Mouse (Mus musculus): ENCODE measurements around the gene Mien1. TPM values are rescaled to one million over a fixed set of nuclear protein-coding genes. Genes with fewer than 3 reads are reported as not detected.

Mien1 gene
- polyA plus RNA-seq, 1 experiment, result not detected

DNA sequence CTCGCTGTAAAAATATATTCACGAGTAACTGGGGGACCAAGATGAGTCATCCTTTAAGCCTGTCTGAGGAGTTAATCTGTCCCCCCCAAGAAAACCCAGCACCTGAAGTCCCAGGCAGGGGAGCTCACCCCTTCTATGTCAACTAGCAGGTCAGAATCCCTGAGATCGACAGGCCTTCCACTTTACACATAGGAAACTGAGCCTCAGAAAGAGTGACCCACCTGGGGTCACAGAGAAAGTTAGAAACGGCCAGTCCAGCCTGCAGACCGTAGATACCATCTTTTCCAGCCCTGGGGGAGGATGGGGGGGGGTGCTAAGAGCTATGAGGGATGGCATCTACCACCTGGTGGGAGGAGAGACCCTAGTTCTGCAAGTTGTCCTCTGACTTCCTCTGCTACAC is 17.8 kb upstream of the Mien1 start:
- no peak for TF ChIP-seq POLR2A (IDR thresholded peaks at IDR 0.05; ENCODE audit: insufficient read depth, low read depth, low read length)
- TF ChIP-seq CTCF (IDR thresholded peaks at IDR 0.05; ENCODE audit: insufficient read depth, low read depth, low read length), result no peak
- Histone ChIP-seq H3K4me1 (ENCODE audit: control insufficient read depth, insufficient read depth, low read length) (peaks cover 13% of the 10 kb centered on the region), H3K27ac (ENCODE audit: insufficient read depth, low read depth, low read length) (no peak overlapping the region), H3K4me3 (ENCODE audit: insufficient read depth, low read depth, low read length) (no peak overlapping the region)
- 77% methylated on average over 5 of the region's 5 CpGs for WGBS

DNA sequence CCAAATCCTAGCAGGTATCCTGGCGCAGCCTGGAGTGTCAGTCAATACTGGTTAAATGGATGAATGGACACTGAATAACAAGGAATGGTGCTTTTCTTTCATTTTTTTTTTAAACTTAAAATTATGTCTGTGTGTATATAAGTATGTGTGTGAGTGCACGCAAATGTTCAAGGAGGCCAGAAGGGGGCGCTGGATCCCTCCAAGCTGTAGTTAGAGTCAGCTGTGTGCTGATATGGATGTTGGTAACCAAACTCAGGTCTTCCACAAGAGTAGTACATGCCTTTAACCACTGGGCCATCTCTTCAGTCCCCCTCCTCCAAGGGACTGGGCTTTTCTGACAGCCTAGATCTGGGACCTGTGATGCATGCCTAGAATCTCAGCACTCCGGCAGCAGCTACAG is 16.7 kb upstream of the Mien1 start:
- WGBS, result 79% methylated on average over 4 of the region's 4 CpGs
- TF ChIP-seq CTCF (IDR thresholded peaks at IDR 0.05; ENCODE audit: insufficient read depth, low read depth, low read length) (no peak), POLR2A (IDR thresholded peaks at IDR 0.05; ENCODE audit: insufficient read depth, low read depth, low read length) (no peak)
- Histone ChIP-seq H3K4me3 (ENCODE audit: insufficient read depth, low read depth, low read length) (no peak overlapping the region), H3K27ac (ENCODE audit: insufficient read depth, low read depth, low read length) (no peak overlapping the region), H3K4me1 (ENCODE audit: control insufficient read depth, insufficient read depth, low read length) (peaks cover 15% of the 10 kb centered on the region)

DNA sequence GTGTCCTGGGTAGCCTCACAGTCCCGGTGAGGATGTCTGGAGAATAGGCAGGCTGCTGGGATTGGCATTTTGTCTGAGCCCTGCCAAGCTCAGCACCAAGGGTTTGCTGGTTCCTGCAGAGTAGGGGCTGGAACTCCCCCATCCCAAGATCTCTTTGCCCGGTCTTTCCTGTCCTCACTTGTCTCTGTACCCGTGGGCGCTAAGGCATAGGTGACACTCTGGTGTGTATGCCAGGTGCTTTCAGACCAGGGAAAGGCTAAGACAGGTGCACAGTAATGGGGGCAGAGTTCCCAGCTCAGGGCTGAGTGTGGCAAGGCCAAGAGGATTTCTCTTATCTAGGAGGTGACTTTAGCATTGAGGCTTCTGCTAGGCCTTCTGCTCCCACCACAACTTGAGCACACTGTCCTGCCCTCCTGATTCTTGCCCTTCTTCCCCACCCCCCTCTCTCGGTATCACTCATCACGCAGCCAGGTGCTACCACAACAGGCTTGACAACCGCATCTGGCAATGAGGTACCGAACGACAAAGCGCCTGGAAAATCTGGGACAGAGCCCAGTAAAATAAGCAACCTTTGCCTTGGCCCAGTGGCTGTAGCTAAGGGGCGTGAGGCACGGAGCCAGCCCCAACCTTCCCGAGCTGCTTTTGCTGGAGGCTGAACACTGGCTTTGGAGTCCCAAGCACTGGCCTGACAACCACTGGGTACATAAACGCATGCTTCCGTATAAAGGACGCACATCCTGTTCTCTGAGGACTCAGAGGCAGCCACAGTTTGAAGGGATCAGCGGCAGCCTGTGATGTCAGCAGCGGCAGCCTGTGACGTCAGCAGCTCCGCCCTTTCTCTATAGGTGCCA is 11.4 kb upstream of the Mien1 start:
- Histone ChIP-seq H3K4me3 (ENCODE audit: insufficient read depth, low read depth, low read length) (no peak overlapping the region), H3K27ac (ENCODE audit: insufficient read depth, low read depth, low read length) (no peak overlapping the region), H3K4me1 (ENCODE audit: control insufficient read depth, insufficient read depth, low read length) (peaks cover 14% of the 10 kb centered on the region; the same call in 1 of the 2 replicates)
- no peak for TF ChIP-seq POLR2A (IDR thresholded peaks at IDR 0.05; ENCODE audit: insufficient read depth, low read depth, low read length)
- no peak for TF ChIP-seq CTCF (IDR thresholded peaks at IDR 0.05; ENCODE audit: insufficient read depth, low read depth, low read length)
- 67% methylated on average over 20 of the region's 20 CpGs for WGBS

DNA sequence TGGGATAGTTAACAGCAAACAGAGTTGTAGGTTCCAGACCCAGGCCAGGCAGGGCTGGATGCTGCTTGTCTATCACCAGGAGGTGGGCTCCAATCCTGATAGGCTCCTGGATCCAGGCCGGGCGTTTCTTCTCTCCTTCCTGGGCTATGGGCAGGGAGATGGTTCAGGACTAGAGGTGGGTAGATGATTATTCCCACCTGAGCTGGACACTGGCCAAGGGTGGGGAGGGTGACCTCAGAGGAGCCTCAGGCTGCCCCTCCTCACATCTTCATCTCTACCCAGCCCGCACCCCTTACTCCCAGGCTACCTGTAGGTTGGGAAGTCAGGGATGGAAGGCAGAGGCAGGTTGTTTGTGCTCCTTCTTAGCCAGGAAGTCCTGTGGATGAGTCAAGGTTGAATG is 10.6 kb upstream of the Mien1 start:
- H3K4me3 ChIP-seq (ENCODE audit: insufficient read depth, low read depth, low read length), result no peak overlapping the region
- 86% methylated on average over 3 of the region's 3 CpGs for WGBS
- TF ChIP-seq CTCF (IDR thresholded peaks at IDR 0.05; ENCODE audit: insufficient read depth, low read depth, low read length), result no peak
- no peak for TF ChIP-seq POLR2A (IDR thresholded peaks at IDR 0.05; ENCODE audit: insufficient read depth, low read depth, low read length)
- H3K27ac ChIP-seq (ENCODE audit: insufficient read depth, low read depth, low read length), result no peak overlapping the region
- H3K4me1 ChIP-seq (ENCODE audit: control insufficient read depth, insufficient read depth, low read length), result peaks cover 14% of the 10 kb centered on the region; the same call in 1 of the 2 replicates

DNA sequence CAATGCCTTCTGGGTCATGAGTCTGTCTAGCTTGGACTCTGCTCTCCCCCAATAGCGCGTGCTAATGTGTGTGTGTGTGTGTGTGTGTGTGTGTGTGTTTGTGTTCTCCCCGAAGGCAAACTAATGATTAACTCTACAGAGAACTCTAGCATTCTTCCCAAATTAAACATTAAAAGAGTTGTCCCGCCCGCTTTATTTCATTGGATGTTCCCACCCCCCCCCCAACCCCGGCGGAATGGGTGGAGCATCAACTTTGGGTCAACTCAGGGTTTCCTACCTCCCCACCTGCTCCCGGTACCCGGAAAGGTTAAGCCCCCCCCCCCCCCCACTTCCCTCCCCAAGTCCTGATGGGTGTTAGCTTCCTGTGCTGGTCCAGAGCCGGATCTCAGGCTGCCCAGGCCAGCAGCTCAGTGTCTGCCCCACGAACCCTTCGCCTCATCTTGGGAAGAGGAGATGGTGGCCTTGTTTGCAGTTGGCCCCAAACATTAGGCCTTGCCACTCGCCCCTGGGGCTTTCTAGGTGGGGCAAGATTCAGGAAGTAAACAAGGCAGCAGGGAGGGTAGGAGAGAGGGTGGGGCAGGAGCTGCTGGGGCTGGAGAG is 9.5 kb upstream of the Mien1 start:
- Histone ChIP-seq H3K4me3 (ENCODE audit: insufficient read depth, low read depth, low read length) (no peak overlapping the region), H3K4me1 (ENCODE audit: control insufficient read depth, insufficient read depth, low read length) (peaks cover 14% of the 10 kb centered on the region; the same call in 1 of the 2 replicates), H3K27ac (ENCODE audit: insufficient read depth, low read depth, low read length) (no peak overlapping the region)
- no peak for TF ChIP-seq POLR2A (IDR thresholded peaks at IDR 0.05; ENCODE audit: insufficient read depth, low read depth, low read length)
- TF ChIP-seq CTCF (IDR thresholded peaks at IDR 0.05; ENCODE audit: insufficient read depth, low read depth, low read length), result no peak
- WGBS, result 48% methylated on average over 13 of the region's 13 CpGs

DNA sequence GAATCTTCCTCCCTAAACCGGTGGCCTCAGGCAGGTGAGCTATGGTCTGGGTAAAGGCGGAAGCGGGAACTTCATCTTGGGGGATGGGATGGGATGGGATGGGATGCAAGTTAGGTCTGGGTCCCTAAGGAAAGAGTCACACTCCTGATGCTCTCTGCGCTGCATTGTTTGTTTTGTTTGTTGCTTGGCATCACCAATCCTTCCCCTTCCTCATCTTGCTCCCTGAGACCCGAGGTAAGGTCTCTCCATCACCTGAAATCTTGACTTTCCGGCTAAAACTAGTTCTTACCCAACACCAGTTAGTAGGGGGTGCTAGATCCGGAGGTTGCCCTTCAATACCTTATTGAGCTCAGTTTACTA is 8.7 kb upstream of the Mien1 start:
- TF ChIP-seq CTCF (IDR thresholded peaks at IDR 0.05; ENCODE audit: insufficient read depth, low read depth, low read length), result no peak
- TF ChIP-seq POLR2A (IDR thresholded peaks at IDR 0.05; ENCODE audit: insufficient read depth, low read depth, low read length), result no peak
- H3K27ac ChIP-seq (ENCODE audit: insufficient read depth, low read depth, low read length), result no peak overlapping the region
- H3K4me1 ChIP-seq (ENCODE audit: control insufficient read depth, insufficient read depth, low read length), result peaks cover 14% of the 10 kb centered on the region; the same call in 1 of the 2 replicates
- WGBS, result 35% methylated on average over 7 of the region's 7 CpGs
- H3K4me3 ChIP-seq (ENCODE audit: insufficient read depth, low read depth, low read length), result no peak overlapping the region

DNA sequence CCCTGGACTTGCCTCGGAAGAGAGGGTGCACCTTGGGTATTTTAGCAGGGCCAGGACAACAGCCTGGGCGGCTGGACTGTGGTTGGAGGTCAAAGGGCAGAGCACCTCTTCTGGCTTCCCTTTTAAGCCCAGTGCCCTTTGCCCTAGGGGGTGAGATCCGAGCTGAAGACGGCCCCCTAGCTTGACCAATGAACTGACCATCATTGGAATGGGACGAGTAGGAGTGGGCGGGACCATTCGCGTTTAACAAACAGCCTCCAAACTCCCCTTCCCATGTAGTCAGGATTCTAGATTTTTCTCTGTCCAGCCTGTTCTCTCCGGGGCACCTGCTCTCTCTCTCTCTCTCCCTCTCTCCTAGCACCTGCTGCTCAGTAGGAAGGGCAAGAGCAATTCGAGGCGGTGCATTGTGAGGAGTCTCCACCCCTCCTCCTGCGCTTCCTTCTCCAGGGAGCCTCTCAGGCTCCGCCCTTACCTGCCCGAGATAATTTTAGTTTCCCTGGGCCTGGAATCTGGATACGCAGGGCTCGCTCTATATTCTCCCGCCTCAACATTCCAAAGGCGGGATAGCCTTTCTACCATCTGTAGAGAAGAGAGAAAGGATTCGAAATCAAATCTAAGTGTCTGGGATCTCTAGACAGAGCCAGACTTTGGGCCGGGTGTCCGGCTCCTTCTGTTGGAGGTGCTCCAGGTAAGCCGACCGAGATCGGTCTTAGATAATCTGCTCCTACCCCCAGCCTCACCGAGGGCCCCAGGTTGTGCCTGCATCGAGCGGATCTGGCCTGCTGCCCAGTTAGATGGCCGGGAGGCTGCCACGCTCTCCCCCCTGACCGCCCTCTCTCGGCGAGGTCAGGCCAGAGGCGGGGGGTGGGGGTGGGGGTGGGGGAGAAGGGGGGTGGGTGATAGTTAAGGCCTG is 8.0 kb upstream of the Mien1 start:
- WGBS, result 12% methylated on average over 33 of the region's 33 CpGs
- Histone ChIP-seq H3K4me1 (ENCODE audit: control insufficient read depth, insufficient read depth, low read length) (peaks cover 14% of the 10 kb centered on the region; the same call in 1 of the 2 replicates), H3K4me3 (ENCODE audit: insufficient read depth, low read depth, low read length) (no peak overlapping the region), H3K27ac (ENCODE audit: insufficient read depth, low read depth, low read length) (no peak overlapping the region)
- TF ChIP-seq CTCF (IDR thresholded peaks at IDR 0.05; ENCODE audit: insufficient read depth, low read depth, low read length) (no peak), POLR2A (IDR thresholded peaks at IDR 0.05; ENCODE audit: insufficient read depth, low read depth, low read length) (no peak)

DNA sequence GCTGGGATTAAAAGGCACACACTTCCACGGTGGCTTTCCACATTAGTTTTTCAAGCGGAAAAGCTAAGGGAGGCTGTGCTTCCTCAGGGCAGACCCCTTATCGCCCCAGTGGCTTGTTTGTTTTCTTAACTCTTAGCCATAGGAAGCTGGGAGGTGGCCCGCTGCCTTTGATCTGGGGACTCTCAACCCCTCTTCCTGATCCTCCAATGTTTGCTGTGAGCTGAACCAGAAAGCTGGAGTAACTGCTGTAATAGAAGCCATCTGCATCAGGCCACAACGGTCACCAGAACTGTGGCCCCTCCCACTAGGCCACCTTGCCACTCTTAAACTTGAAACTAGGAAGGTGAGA is 7.4 kb upstream of the Mien1 start, which contains the start of gene Grb7:
Gene Grb7 (plus strand): TSS at position 182 of the 349 bp plus-strand sequence.
- Histone ChIP-seq H3K4me1 (ENCODE audit: control insufficient read depth, insufficient read depth, low read length) (peaks cover 14% of the 10 kb centered on the region; the same call in 1 of the 2 replicates), H3K4me3 (ENCODE audit: insufficient read depth, low read depth, low read length) (no peak within 1 kb of the TSS), H3K27ac (ENCODE audit: insufficient read depth, low read depth, low read length) (no peak within 1 kb of the TSS)
- WGBS, result 48% methylated on average over 5 of the region's 5 CpGs
- TF ChIP-seq CTCF (IDR thresholded peaks at IDR 0.05; ENCODE audit: insufficient read depth, low read depth, low read length) (no peak), POLR2A (IDR thresholded peaks at IDR 0.05; ENCODE audit: insufficient read depth, low read depth, low read length) (no peak)

Data from olfactory bulb, adult 2 months (tissue).